Mouse (Mus musculus) inflammation-experienced regulatory T-cells, adult 16 weeks (primary cell): ENCODE results near the gene Gm4559. TPM values are rescaled to one million over a fixed set of nuclear protein-coding genes. Genes with fewer than 3 reads are reported as not detected.

Source experiments
- polyA plus RNA-seq: library from polyadenylated mRNA; unstranded; fragments of 100-300 nt; shearing (Covaris generic); gene quantifications from one replicate; pipeline ENCODE4 v1.2.1, GENCODE M21; 2017

The Gm4559 gene
- polyA plus RNA-seq: not detected

DNA sequence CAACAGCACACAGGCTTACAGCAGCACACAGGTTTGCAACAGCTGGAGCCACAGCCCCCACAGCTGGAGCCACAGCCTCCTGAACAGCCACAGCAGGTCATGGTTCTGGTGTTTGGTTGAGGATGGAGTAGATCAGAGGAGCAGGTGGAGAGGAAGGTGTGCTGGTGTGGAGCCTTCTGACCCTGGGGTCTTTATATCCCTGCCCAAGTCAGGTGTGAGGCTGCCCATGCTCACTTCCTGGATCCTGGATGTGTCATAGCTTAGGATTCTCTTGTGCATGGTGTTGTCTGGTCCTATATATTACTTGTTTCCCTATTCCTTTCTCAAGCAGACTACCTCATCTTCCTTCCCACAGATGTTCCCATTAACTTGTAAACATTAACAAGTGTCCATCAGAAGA is at the start of gene Gm4559:
Gene Gm4559 (minus strand): TSS at position 101 of the 400 bp plus-strand sequence.

DNA sequence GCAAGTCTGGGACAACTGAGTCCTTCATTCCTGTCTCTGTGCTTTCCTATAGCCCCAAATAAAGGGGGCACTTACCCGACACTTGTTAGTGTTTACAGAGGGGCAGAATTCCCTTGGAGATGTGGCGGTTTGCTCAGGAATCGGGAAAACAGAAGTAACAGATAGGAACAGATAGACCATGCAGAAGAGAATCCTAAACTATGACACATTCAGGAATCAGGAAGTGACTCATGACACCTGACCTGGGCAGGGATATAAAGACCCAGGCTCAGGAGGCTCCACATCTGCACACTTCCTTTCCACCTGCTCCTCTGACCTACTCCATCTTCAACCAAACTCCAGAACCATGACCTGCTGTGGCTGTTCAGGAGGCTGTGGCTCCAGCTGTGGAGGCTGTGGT is 29.1 kb upstream of the Gm4559 start, which contains the start of gene Krtap5-4:
Gene Krtap5-4 (plus strand): TSS at position 301 of the 400 bp plus-strand sequence.

DNA sequence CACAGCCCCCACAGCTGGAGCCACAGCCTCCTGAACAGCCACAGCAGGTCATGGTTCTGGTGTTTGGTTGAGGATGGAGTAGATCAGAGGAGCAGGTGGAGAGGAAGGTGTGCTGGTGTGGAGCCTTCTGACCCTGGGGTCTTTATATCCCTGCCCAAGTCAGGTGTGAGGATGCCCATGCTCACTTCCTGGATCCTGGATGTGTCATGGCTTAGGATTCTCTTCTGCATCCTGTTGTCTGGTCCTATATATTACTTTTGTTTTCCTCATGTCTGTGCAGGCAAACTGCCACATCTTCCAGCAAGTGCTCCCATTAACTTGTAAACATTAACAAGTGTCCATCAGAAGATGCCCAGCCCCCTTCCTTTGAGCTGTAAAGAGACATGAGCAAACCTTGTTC is 22.9 kb upstream of the Gm4559 start, which contains the start of gene Krtap5-1:
Gene Krtap5-1 (minus strand): TSS at position 101 of the 400 bp plus-strand sequence.

DNA sequence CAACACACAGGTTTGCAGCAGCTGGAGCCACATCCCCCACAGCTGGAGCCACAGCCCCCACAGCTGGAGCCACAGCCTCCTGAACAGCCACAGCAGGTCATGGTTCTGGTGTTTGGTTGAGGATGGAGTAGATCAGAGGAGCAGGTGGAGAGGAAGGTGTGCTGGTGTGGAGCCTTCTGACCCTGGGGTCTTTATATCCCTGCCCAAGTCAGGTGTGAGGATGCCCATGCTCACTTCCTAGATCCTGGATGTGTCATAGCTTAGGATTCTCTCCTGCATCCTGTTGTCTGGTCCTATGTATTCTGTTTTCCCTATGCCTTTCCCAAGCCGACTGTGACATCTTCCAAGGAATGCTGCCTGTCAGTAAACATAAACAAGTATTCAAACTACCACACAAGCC is 15.9 kb downstream of the Gm4559 start, which contains the start of gene Gm2431:
Gene Gm2431 (minus strand): TSS at position 101 of the 400 bp plus-strand sequence.

DNA sequence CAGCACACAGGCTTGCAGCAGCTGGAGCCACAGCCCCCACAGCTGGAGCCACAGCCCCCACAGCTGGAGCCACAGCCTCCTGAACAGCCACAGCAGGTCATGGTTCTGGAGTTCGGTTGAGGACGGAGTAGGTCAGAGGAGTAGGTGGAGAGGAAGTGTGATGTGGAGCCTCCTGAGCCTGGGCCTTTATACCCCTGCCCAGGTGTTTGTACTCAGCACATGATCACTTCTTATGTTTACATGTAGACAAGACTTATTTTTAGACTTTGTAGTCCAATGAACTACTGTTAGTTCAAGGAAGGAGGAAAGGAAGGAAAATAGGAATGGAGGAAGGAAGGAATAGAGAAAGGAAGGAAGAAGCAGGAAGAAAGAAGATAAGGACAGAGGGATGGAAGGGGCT is 33.2 kb downstream of the Gm4559 start, which contains the start of gene Gm40460:
Gene Gm40460 (minus strand): TSS at position 101 of the 400 bp plus-strand sequence.

DNA sequence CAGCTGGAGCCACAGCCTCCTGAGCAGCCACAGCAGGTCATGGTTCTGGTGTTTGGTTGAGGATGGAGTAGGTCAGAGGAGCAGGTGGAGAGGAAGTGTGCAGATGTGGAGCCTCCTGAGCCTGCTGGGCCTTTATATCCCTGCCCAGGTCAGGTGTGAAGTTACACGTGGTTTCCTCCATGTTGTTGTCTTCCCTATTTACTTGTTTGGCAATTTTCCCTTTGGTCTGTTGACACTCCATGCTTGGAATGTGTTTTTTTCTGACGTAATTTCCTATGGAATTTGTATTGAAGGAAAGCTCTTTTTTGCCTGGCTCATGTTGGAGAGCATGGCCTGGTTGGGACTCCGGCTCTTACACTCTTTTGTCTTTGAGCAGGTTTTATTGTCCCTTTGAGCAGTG is 44.3 kb downstream of the Gm4559 start, which contains the start of gene Krtap5-5:
Gene Krtap5-5 (minus strand): TSS at position 101 of the 400 bp plus-strand sequence.

Other genes with a start within 250 kb of the Gm4559 start
- 98.5 TPM for gene Mob2, start 213.3 kb downstream of the Gm4559 start, polyA plus RNA-seq
- not detected for gene Dusp8, start 178.5 kb downstream of the Gm4559 start, polyA plus RNA-seq
- not detected for gene Gm45618, start 153.6 kb downstream of the Gm4559 start, polyA plus RNA-seq
- not detected for gene Gm39115, start 138.3 kb downstream of the Gm4559 start, polyA plus RNA-seq
- gene Gm45337, start 129.8 kb downstream of the Gm4559 start, polyA plus RNA-seq: not detected
- gene Gm29735, start 117.2 kb downstream of the Gm4559 start, polyA plus RNA-seq: not detected
- not detected for gene Gm4553, start 108.6 kb downstream of the Gm4559 start, polyA plus RNA-seq
- gene Krtap5-2, start 98.4 kb downstream of the Gm4559 start, polyA plus RNA-seq: not detected
- gene Gm10153, start 84.0 kb downstream of the Gm4559 start, polyA plus RNA-seq: not detected
- gene Krtap5-3, start 73.0 kb downstream of the Gm4559 start, polyA plus RNA-seq: not detected
- gene Gm7579, start 62.5 kb downstream of the Gm4559 start, polyA plus RNA-seq: not detected
- gene Krtap5-5, start 44.4 kb downstream of the Gm4559 start, polyA plus RNA-seq: not detected
- gene Gm40460, start 33.3 kb downstream of the Gm4559 start, polyA plus RNA-seq: not detected
- gene Gm2431, start 16.0 kb downstream of the Gm4559 start, polyA plus RNA-seq: not detected
- not detected for gene Krtap5-1, start 22.8 kb upstream of the Gm4559 start, polyA plus RNA-seq
- gene Krtap5-4, start 29.2 kb upstream of the Gm4559 start, polyA plus RNA-seq: not detected
- gene Ifitm10, start 99.4 kb upstream of the Gm4559 start, polyA plus RNA-seq: 2.5 TPM
- not detected for gene Gm49369, start 108.3 kb upstream of the Gm4559 start, polyA plus RNA-seq
- 443 TPM for gene Ctsd, start 113.7 kb upstream of the Gm4559 start, polyA plus RNA-seq
- gene Syt8, start 160.5 kb upstream of the Gm4559 start, polyA plus RNA-seq: not detected
- gene Tnni2, start 167.4 kb upstream of the Gm4559 start, polyA plus RNA-seq: not detected
- 1,202 TPM for gene Lsp1, start 186.4 kb upstream of the Gm4559 start, polyA plus RNA-seq
- gene Tnnt3, start 224.5 kb upstream of the Gm4559 start, polyA plus RNA-seq: 2.7 TPM